In the genomic region with DNA sequence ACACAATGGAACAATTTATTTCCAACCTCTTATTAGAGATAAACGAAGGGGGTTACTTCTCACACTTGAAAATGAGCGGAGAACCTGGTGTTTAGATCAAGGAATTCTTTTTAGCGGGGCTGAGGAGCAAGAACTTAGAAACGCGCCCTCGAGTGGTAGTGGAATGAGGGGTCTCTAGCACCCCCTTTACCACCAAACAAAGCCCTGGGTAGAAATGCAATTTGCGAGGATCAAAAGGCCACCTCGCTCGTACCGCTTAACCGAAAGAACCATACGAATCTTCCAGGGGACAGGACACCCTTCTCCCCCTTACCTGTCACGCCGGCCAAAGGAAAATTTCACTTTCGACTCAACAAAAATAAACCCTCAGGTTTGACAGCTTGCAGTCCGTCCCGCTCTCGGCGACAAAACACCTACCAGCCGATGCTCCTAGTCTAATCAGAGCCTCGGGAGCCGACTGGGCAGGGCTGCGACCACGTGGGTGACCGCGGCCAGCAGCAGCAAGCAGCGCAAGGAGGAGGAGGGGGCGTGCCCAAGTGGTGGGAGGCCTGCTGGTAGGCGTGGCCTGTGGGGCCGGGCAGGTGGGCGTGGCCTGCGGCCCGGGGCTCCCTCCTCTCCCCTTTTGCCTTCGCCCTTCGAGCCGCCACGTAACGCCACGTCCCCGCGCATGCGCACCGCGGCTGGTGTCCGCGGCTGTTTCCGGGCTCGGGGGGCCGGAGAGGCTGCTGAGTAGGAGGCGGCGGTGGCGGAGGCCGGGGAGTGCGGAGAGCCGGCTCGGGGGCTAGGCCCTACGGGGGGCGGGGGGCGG, we compare ENCODE assay signal across 8 mouse cellular contexts. TPM values are rescaled to one million over a fixed set of nuclear protein-coding genes. Genes with fewer than 3 reads are reported as not detected.
A peak's percentile ranks its signal among the peaks of the same experiment; 100 is the strongest.
DNase-seq lines count a peak whose midpoint lies in the region; ATAC-seq and TF ChIP-seq lines count a peak whose summit lies in the region.

A gene (plus strand): TSS at position 700 of the 808 bp plus-strand sequence.

- H3K4me3 ChIP-seq in bone marrow, adult 2 months (replicated peaks; ENCODE audit: control insufficient read depth, low read depth, low read length) = peak within 1 kb of the TSS; percentile 78
- peak within 1 kb of the TSS; percentile 90 for H3K4me3 ChIP-seq in embryonic facial prominence, embryonic 15.5 days (replicated peaks)
- peak within 1 kb of the TSS; percentile 92 for H3K4me3 ChIP-seq in limb, embryonic 14.5 days (replicated peaks; ENCODE audit: low read length)
- H3K4me3 ChIP-seq in midbrain, postnatal 0 days (ENCODE audit: low read depth, low read length) = peak within 1 kb of the TSS; percentile 88

- H3K9me3 ChIP-seq in embryonic facial prominence, embryonic 15.5 days (replicated peaks) = no peaks in the 10 kb centered on the region
- H3K9me3 ChIP-seq in limb, embryonic 14.5 days (ENCODE audit: control insufficient read depth, low read length) = no peaks in the 10 kb centered on the region
- H3K9me3 ChIP-seq in midbrain, postnatal 0 days (ENCODE audit: low read length) = no peaks in the 10 kb centered on the region

- H3K4me2 ChIP-seq in embryonic facial prominence, embryonic 15.5 days (replicated peaks) = peak within 1 kb of the TSS; percentile 71
- peak within 1 kb of the TSS; percentile 65 for H3K4me2 ChIP-seq in limb, embryonic 14.5 days (replicated peaks; ENCODE audit: low read depth, low read length, severe bottlenecking)
- H3K4me2 ChIP-seq in midbrain, postnatal 0 days (ENCODE audit: low read depth, low read length, poor library complexity, severe bottlenecking) = peak within 1 kb of the TSS; percentile 69

- TF ChIP-seq CTCF in bone marrow, adult 2 months (IDR thresholded peaks at IDR 0.05; ENCODE audit: control insufficient read depth, insufficient read depth, low read length) = no peak
- TF ChIP-seq CTCF in midbrain, postnatal 0 days (IDR thresholded peaks at IDR 0.05) = peak; percentile 58

- H3K27me3 ChIP-seq in embryonic facial prominence, embryonic 15.5 days = no peaks in the 10 kb centered on the region
- H3K27me3 ChIP-seq in limb, embryonic 14.5 days (ENCODE audit: control insufficient read depth, insufficient read depth, low read length) = no peaks in the 10 kb centered on the region
- no peaks in the 10 kb centered on the region for H3K27me3 ChIP-seq in midbrain, postnatal 0 days (ENCODE audit: insufficient read depth, low read length)

- peak; percentile 98 for DNase-seq in 416B (ENCODE audit: low read depth)
- DNase-seq in heart, adult 8-10 months (ENCODE audit: low spot score) = peak; percentile 96
- peak; percentile 99 for DNase-seq in kidney, adult 9 months
- peak; percentile 97 for DNase-seq in limb, embryonic 14.5 days (ENCODE audit: low spot score)
- DNase-seq in midbrain, postnatal 0 days (ENCODE audit: low spot score) = peak; percentile 98
- DNase-seq in spleen, postnatal 14 days (ENCODE audit: low spot score in 2 of 2) = peak; percentile 99

- no peaks in the 10 kb centered on the region for H3K36me3 ChIP-seq in embryonic facial prominence, embryonic 15.5 days
- H3K36me3 ChIP-seq in limb, embryonic 14.5 days (ENCODE audit: control insufficient read depth, insufficient read depth, low read length) = 0 out of 2 replicates have a peak, but pooled peaks cover 4% of the 10 kb centered on the region
- H3K36me3 ChIP-seq in midbrain, postnatal 0 days (ENCODE audit: insufficient read depth, low read length) = no peaks in the 10 kb centered on the region

- peaks cover 4% of the 10 kb centered on the region for H3K4me1 ChIP-seq in bone marrow, adult 2 months (ENCODE audit: control insufficient read depth, insufficient read depth, low read length)
- H3K4me1 ChIP-seq in embryonic facial prominence, embryonic 15.5 days = peaks cover 20% of the 10 kb centered on the region
- peaks cover 15% of the 10 kb centered on the region for H3K4me1 ChIP-seq in limb, embryonic 14.5 days (ENCODE audit: control insufficient read depth, insufficient read depth, low read length)
- peaks cover 18% of the 10 kb centered on the region; the same call in 1 of the 2 replicates for H3K4me1 ChIP-seq in midbrain, postnatal 0 days (ENCODE audit: insufficient read depth, low read length)

- peak; percentile 36; the same call in 1 of the 2 replicates for TF ChIP-seq POLR2A in bone marrow, adult 2 months (IDR thresholded peaks at IDR 0.05; ENCODE audit: borderline replicate concordance, control insufficient read depth, low read depth, low read length)
- TF ChIP-seq POLR2A in limb, embryonic 14.5 days (IDR thresholded peaks at IDR 0.05; ENCODE audit: borderline replicate concordance, extremely low read depth, insufficient read depth, insufficient read length) = peak; percentile 51; the same call in 1 of the 2 replicates

- H3K9ac ChIP-seq in embryonic facial prominence, embryonic 15.5 days = peak within 1 kb of the TSS; percentile 95
- H3K9ac ChIP-seq in limb, embryonic 14.5 days (ENCODE audit: low read depth, low read length, severe bottlenecking) = peak within 1 kb of the TSS; percentile 94
- peak within 1 kb of the TSS; percentile 90 for H3K9ac ChIP-seq in midbrain, postnatal 0 days (replicated peaks; ENCODE audit: low read length, poor library complexity, severe bottlenecking)

- WGBS in bone marrow, adult 2 months = 1% methylated on average over 59 of the region's 59 CpGs
- WGBS in embryonic facial prominence, embryonic 15.5 days = 1% methylated on average over 52 of the region's 59 CpGs
- WGBS in limb, embryonic 14.5 days = 1% methylated on average over 38 of the region's 59 CpGs
- under 1% methylated on average over 39 of the region's 59 CpGs for WGBS in midbrain, postnatal 0 days

- ATAC-seq in embryonic facial prominence, embryonic 15.5 days (ENCODE audit: insufficient number of reproducible peaks, low FRiP score, low TSS enrichment, low read depth) = peak; percentile 94
- peak; percentile 96 for ATAC-seq in limb, embryonic 14.5 days (ENCODE audit: low FRiP score, low read depth)
- ATAC-seq in midbrain, postnatal 0 days (ENCODE audit: low FRiP score) = peak; percentile 96

- peak within 1 kb of the TSS; percentile 84 for H3K27ac ChIP-seq in bone marrow, adult 2 months (ENCODE audit: control insufficient read depth, insufficient read depth, low read depth, low read length, poor library complexity)
- H3K27ac ChIP-seq in embryonic facial prominence, embryonic 15.5 days (replicated peaks) = peak within 1 kb of the TSS; percentile 85
- peak within 1 kb of the TSS; percentile 86 for H3K27ac ChIP-seq in limb, embryonic 14.5 days (replicated peaks; ENCODE audit: low read depth, low read length)
- H3K27ac ChIP-seq in midbrain, postnatal 0 days (ENCODE audit: low read depth, low read length) = peak within 1 kb of the TSS; percentile 83

RNA-seq across cellular contexts. Expression of the gene that starts here (rescaled TPM):
- 16.3 and 23.1 TPM in 2 replicates for polyA plus RNA-seq in bone marrow, adult 2 months (2011; ENCODE audit: insufficient read depth, insufficient read length, low replicate concordance, missing spikeins)
- polyA plus RNA-seq in embryonic facial prominence, embryonic 15.5 days (2015; fragmentation: Nextera tagmentation; extraction: Ambion mirVana) = 49.9 and 50.0 TPM in 2 replicates
- 10 to 100 TPM; 43.0 to 49.2 (median 46.7) TPM for total RNA-seq in heart, adult 8-10 months (2022)
- 42.9 and 54.6 TPM in 2 replicates for polyA plus RNA-seq in limb, embryonic 14.5 days (2012; rRNA removed)
- 42.0 and 43.0 TPM in 2 replicates for polyA plus RNA-seq in limb, embryonic 14.5 days (2014; fragmentation: Nextera tagmentation; extraction: Ambion mirVana)
- 22.4 and 23.6 TPM in 2 replicates for total RNA-seq in midbrain, postnatal 0 days (2014; rRNA removed)
- 25.9 and 27.0 TPM in 2 replicates for polyA plus RNA-seq in midbrain, postnatal 0 days (2015; fragmentation: Nextera tagmentation; extraction: Ambion mirVana)

Comparison
In these comparisons a context has a peak if more than half of its experiments do, and no peak if none do; other contexts are left out.
1. Peak in every context shown above with its lines: DNase-seq, ATAC-seq, H3K4me3 ChIP-seq and H3K27ac ChIP-seq.